Mouse (Mus musculus) heart, adult 2 months (tissue): ENCODE data around the gene Polh. TPM values are rescaled to one million over a fixed set of nuclear protein-coding genes. Genes with fewer than 3 reads are reported as not detected.

Source experiments
- DNase-seq, 2 experiments: peaks; one replicate each; pipeline ENCODE4 v3.0.0; 2021
- H3K27ac ChIP-seq: fragments of 200-600 bp; 2 replicates; pipeline ENCODE4 v1.8.1; 2022
- H3K27me3 ChIP-seq: fragments of 200-500 bp; 2 replicates; pipeline ENCODE4 v1.6.1; 2012; ENCODE audit warnings: mild to moderate bottlenecking, low read length, inconsistent platforms, mixed read lengths; ENCODE audit not compliant: control insufficient read depth, insufficient read depth
- H3K36me3 ChIP-seq: fragments of 200-500 bp; 2 replicates; pipeline ENCODE4 v1.6.1; 2012; ENCODE audit warnings: low read length, inconsistent platforms; ENCODE audit not compliant: control insufficient read depth, insufficient read depth
- H3K4me1 ChIP-seq: fragments of 200-500 bp; 2 replicates; pipeline ENCODE4 v1.6.1; 2011; ENCODE audit warnings: low read length; ENCODE audit not compliant: control insufficient read depth, insufficient read depth
- H3K4me3 ChIP-seq: fragments of 200-600 bp; 2 replicates; pipeline ENCODE4 v1.8.1; 2022
- H3K79me2 ChIP-seq: fragments of 200-500 bp; replicated peaks from 2 replicates; pipeline ENCODE4 v1.6.1; 2012; ENCODE audit warnings: mild to moderate bottlenecking, inconsistent platforms, low read length, moderate library complexity, mixed read lengths; ENCODE audit not compliant: control insufficient read depth, insufficient read depth
- H3K9ac ChIP-seq: fragments of 200-500 bp; 2 replicates; pipeline ENCODE4 v1.6.1; 2012; ENCODE audit warnings: low read depth, mild to moderate bottlenecking, control low read depth, inconsistent platforms, low read length, mixed read lengths
- CTCF ChIP-seq: fragments of 200-600 bp; IDR thresholded peaks from 2 replicates; pipeline ENCODE4 v1.8.1; 2022; ENCODE audit warnings: antibody characterized with exemption, mild to moderate bottlenecking, moderate library complexity
- EP300 ChIP-seq: fragments of 200-500 bp; IDR thresholded peaks from 2 replicates; pipeline ENCODE4 v1.6.1; 2011; ENCODE audit warnings: low read depth, low read length, control low read depth; ENCODE audit not compliant: insufficient read depth
- POLR2A ChIP-seq: fragments of 200-500 bp; IDR thresholded peaks from 2 replicates; pipeline ENCODE4 v1.6.1; 2011; ENCODE audit warnings: mild to moderate bottlenecking, low read depth, low read length, control low read depth; ENCODE audit not compliant: insufficient read depth
- WGBS: fragments of 180-500 bp; shearing (Covaris S2); methylation state at CpG from one replicate; pipeline ENCODE4 v1.1.7; 2018; 5-methylcytosine and 5-hydroxymethylcytosine counted together
- intact Hi-C: fragments of 180-260 bp; cut with DNase I; formaldehyde crosslinking; loops from one replicate; pipeline ENCODE4 v1.15.1; 2025
- long read RNA-seq: library from polyadenylated mRNA; stranded (forward); transcript quantifications from one replicate; pipeline ENCODE4 v2.0.0, GENCODE M21; 2021
- polyA plus RNA-seq: library from polyadenylated mRNA; depleted of rRNA; stranded (reverse); fragments of >200 nt; gene quantifications from 2 replicates; pipeline ENCODE4 v1.2.3, GENCODE M21; 2012; rRNA removed
- total RNA-seq, 2 experiments: library from RNA; stranded (reverse); gene quantifications; 2 replicates each; pipeline ENCODE4 v1.2.3; 2021

The Polh gene
- total RNA-seq (1 to 10 TPM; 8.2 to 8.3 TPM), polyA plus RNA-seq (3.5 and 4.6 TPM in 2 replicates)
- long read RNA-seq, partial matches to known transcripts: 0 of 2 reads
- long read RNA-seq, other reads (novel, unspliced or antisense): 0 of 2 reads

GRCm38 (mm10) chr17:46202421-46203071, at the start of gene Polh, which contains the start of gene Xpo5:
Gene Polh, minus strand, starts transcription at chr17:46202645.
Gene Xpo5, plus strand, starts transcription at chr17:46202782.
- intact Hi-C loops: loop anchor here (2.0 to 5.0 kb wide), 2 partner anchors 35 to 44 kb away; no protein-coding TSS in a partner anchor
- TF ChIP-seq POLR2A (peak; percentile 83), EP300 (no peak), CTCF (peak; percentile 34)
- Histone ChIP-seq H3K9ac (peak within 1 kb of the TSS; percentile 88), H3K27me3 (no peaks in the 10 kb centered on the region), H3K27ac (peak within 1 kb of the TSS; percentile 76), H3K36me3 (peaks cover 7% of the 10 kb centered on the region), H3K79me2 (no peaks in the 10 kb centered on the region), H3K4me1 (peaks cover 2% of the 10 kb centered on the region), H3K4me3 (peak within 1 kb of the TSS; percentile 74)
- WGBS: under 1% methylated on average over 66 of the region's 66 CpGs
- peak; percentile 95 for DNase-seq

GRCm38 (mm10) chr17:46251174-46251573, 48.7 kb upstream of the Polh start:
- Histone ChIP-seq H3K4me3 (no peak overlapping the region), H3K36me3 (peaks cover 4% of the 10 kb centered on the region; the same call in 1 of the 2 replicates), H3K27me3 (no peaks in the 10 kb centered on the region), H3K79me2 (peaks cover 2% of the 10 kb centered on the region; the same call in 1 of the 2 replicates), H3K9ac (no peak overlapping the region), H3K27ac (no peak overlapping the region), H3K4me1 (peaks cover 8% of the 10 kb centered on the region)
- 78% methylated on average over 7 of the region's 7 CpGs for WGBS
- no peak for TF ChIP-seq POLR2A
- TF ChIP-seq CTCF: peak; percentile 16
- DNase-seq: peak in 1 of 2 experiments; percentile 14
- intact Hi-C loops: no loop called here

- intact Hi-C loops: loop anchor here (5.0 kb wide), 1 partner anchor 134 kb away; the partner anchor contains the start of gene Zfp318
- no peak for DNase-seq
- H3K4me1 ChIP-seq: peaks cover 5% of the 10 kb centered on the region; the same call in 1 of the 2 replicates
- peaks cover 4% of the 10 kb centered on the region; the same call in 1 of the 2 replicates for H3K36me3 ChIP-seq
- H3K27ac ChIP-seq: peak overlapping the region; percentile 97
- peaks cover 2% of the 10 kb centered on the region; the same call in 1 of the 2 replicates for H3K79me2 ChIP-seq
- no peaks in the 10 kb centered on the region for H3K27me3 ChIP-seq
- WGBS: 1% methylated on average over 37 of the region's 37 CpGs
- TF ChIP-seq POLR2A (0 out of 2 replicates have a peak, but pooled peaks have one; percentile 46), CTCF (no peak), EP300 (no peak)
- H3K4me3 ChIP-seq: peak overlapping the region; percentile 81
- H3K9ac ChIP-seq: peak overlapping the region; percentile 97
Measured at GRCm38 (mm10) chr17:46248189-46248522, 45.7 kb upstream of the Polh start.

DNA sequence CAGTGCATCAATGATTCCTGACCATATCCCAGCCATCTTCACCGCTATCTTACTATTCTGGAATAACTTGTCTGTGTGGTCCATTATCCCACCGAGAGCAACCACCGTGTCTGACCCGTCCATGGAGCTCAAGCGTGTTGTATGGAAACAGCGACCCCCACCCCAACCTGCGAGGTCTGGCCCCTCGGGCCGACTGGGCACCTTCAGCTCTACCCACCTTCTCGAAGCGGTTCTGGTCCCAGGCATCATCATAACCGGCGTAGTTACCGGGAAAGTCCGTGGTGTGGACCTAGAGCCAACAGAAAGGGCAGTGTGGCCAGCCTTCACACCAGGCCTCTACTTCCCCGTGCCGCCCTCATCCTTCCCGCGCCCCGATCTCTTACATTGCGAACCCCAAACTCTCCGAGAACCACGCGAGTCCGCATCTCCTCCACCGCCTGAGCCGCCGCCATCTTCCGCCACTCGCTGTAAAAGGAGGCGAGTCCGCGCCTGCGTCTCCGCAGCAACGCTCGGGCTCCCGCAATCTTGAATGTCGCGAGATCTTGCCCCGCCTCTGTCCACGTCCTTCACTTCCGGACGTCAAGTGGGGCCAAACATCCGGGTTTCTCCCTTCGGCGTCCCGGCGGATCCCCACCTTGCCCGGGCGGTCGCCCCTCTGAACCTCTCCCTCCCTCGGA, 45.2 kb upstream of the Polh start, which contains the start of the genes Polr1c and Yipf3:
Gene Polr1c, minus strand, starts transcription at position 543 of the 677 bp plus-strand sequence.
Gene Yipf3, plus strand, starts transcription at position 569 of the 677 bp plus-strand sequence.
- peak within 1 kb of the TSS; percentile 97 for H3K9ac ChIP-seq
- TF ChIP-seq CTCF (no peak), EP300 (0 out of 2 replicates have a peak, but pooled peaks have one; percentile 32), POLR2A (peak; percentile 92)
- no peaks in the 10 kb centered on the region for H3K27me3 ChIP-seq
- peaks cover 4% of the 10 kb centered on the region; the same call in 1 of the 2 replicates for H3K36me3 ChIP-seq
- peaks cover 5% of the 10 kb centered on the region; the same call in 1 of the 2 replicates for H3K4me1 ChIP-seq
- WGBS: under 1% methylated on average over 53 of the region's 53 CpGs
- peak within 1 kb of the TSS; percentile 97 for H3K27ac ChIP-seq
- DNase-seq: peak; percentile 96 to 97
- peaks cover 2% of the 10 kb centered on the region; the same call in 1 of the 2 replicates for H3K79me2 ChIP-seq
- intact Hi-C loops: loop anchor here (2.0 to 5.0 kb wide), 2 partner anchors 45 to 135 kb away; partner anchors contain the start of genes Polh, Xpo5 and Zfp318
- peak within 1 kb of the TSS; percentile 81 for H3K4me3 ChIP-seq

- no peak overlapping the region for H3K27ac ChIP-seq
- no peak overlapping the region for H3K9ac ChIP-seq
- peaks cover 5% of the 10 kb centered on the region; the same call in 1 of the 2 replicates for H3K4me1 ChIP-seq
- DNase-seq: peak in 1 of 2 experiments; percentile 39
- H3K79me2 ChIP-seq: peaks cover 2% of the 10 kb centered on the region; the same call in 1 of the 2 replicates
- H3K27me3 ChIP-seq: no peaks in the 10 kb centered on the region
- H3K4me3 ChIP-seq: no peak overlapping the region
- TF ChIP-seq POLR2A: no peak
- TF ChIP-seq EP300: no peak
- no peak for TF ChIP-seq CTCF
- intact Hi-C loops: no loop called here
- H3K36me3 ChIP-seq: peaks cover 4% of the 10 kb centered on the region; the same call in 1 of the 2 replicates
- WGBS: 54% methylated on average over 10 of the region's 10 CpGs
Measured at GRCm38 (mm10) chr17:46244579-46244978, 42.1 kb upstream of the Polh start.

DNA sequence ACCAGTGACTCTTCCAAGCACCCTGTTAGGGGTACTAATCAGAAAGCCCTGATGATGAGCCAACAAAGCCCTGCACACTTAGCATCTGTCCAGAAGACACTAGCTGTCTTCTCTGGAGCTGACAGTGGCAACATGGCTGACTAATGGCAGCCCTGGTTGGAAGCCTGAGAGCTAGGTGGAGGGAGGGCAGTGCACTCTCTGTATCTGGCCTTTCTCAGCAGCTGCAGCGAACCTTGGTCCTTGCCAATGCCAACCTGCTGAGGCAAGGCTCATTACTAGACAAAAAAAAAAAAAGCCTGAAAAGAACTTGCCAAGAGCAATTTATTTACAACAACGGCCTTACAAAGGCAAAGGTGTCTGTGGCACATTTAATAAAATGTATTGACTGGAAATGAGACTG, 41.2 kb upstream of the Polh start:
- intact Hi-C loops: no loop called here
- peaks cover 2% of the 10 kb centered on the region; the same call in 1 of the 2 replicates for H3K36me3 ChIP-seq
- no peaks in the 10 kb centered on the region for H3K27me3 ChIP-seq
- H3K4me3 ChIP-seq: no peak overlapping the region
- 80% methylated on average over 2 of the region's 2 CpGs for WGBS
- no peak overlapping the region for H3K9ac ChIP-seq
- TF ChIP-seq EP300: no peak
- no peak for TF ChIP-seq POLR2A
- no peak for TF ChIP-seq CTCF
- DNase-seq: no peak
- H3K79me2 ChIP-seq: peaks cover 2% of the 10 kb centered on the region; the same call in 1 of the 2 replicates
- peaks cover 1% of the 10 kb centered on the region; the same call in 1 of the 2 replicates for H3K4me1 ChIP-seq
- no peak overlapping the region for H3K27ac ChIP-seq
